Mouse (Mus musculus) limb, embryonic 11.5 days (tissue): ENCODE measurements at regions not wholly inside any gene's neighbourhood (a gene's known extent, or its start where the extent isn't known, plus 50 kb on each side); places are given as distances from the start of the nearest gene placed in this dataset.
A peak's percentile ranks its signal among the peaks of the same experiment; 100 is the strongest.

ENCODE experiments used
- ATAC-seq: fragments of 200-750 bp; cut with Nextera tagmentation; 2 replicates; pipeline ENCODE4 v1.8.0; 2017; ENCODE audit warnings: low read depth; ENCODE audit not compliant: insufficient number of reproducible peaks, low FRiP score, low TSS enrichment
- DNase-seq: peaks from one replicate; pipeline ENCODE4 v3.0.0-alpha.2; 2015; ENCODE audit warnings: low spot score
- H3K27ac ChIP-seq: fragments of 300-500 bp; sonication (generic); replicated peaks from 2 replicates; pipeline ENCODE4 v1.5.1; 2014; ENCODE audit warnings: low read depth, mild to moderate bottlenecking, low read length
- H3K27me3 ChIP-seq: fragments of 300-500 bp; sonication (generic); 2 replicates; pipeline ENCODE4 v1.6.1; 2014; ENCODE audit warnings: mild to moderate bottlenecking, low read length, mixed read lengths; ENCODE audit not compliant: control insufficient read depth, insufficient read depth
- H3K36me3 ChIP-seq: fragments of 300-500 bp; sonication (generic); 2 replicates; pipeline ENCODE4 v1.6.1; 2014; ENCODE audit warnings: mild to moderate bottlenecking, low read length, moderate library complexity, mixed read lengths; ENCODE audit not compliant: control insufficient read depth, insufficient read depth
- H3K4me1 ChIP-seq: fragments of 300-500 bp; sonication (generic); 2 replicates; pipeline ENCODE4 v1.6.1; 2014; ENCODE audit warnings: low read length, mixed read lengths; ENCODE audit not compliant: control insufficient read depth, insufficient read depth
- H3K4me2 ChIP-seq: fragments of 300-500 bp; sonication (generic); 2 replicates; pipeline ENCODE4 v1.6.1; 2014; ENCODE audit warnings: low read depth, mild to moderate bottlenecking, moderate library complexity; ENCODE audit not compliant: severe bottlenecking
- H3K4me3 ChIP-seq: fragments of 300-500 bp; sonication (generic); 2 replicates; pipeline ENCODE4 v1.5.1; 2014; ENCODE audit warnings: low read depth, low read length
- H3K9ac ChIP-seq: fragments of 300-500 bp; sonication (generic); 2 replicates; pipeline ENCODE4 v1.6.1; 2014; ENCODE audit warnings: mild to moderate bottlenecking, low read length
- H3K9me3 ChIP-seq: fragments of 300-500 bp; sonication (generic); 2 replicates; pipeline ENCODE4 v1.6.1; 2016; ENCODE audit warnings: low read length; ENCODE audit not compliant: control insufficient read depth
- WGBS: fragments of 180-500 bp; shearing (Covaris S2); extraction: QIAGEN DNeasy Blood & Tissue Kit; methylation state at CpG from one replicate; pipeline ENCODE4 v1.1.7; 2014; 5-methylcytosine and 5-hydroxymethylcytosine counted together

DNA sequence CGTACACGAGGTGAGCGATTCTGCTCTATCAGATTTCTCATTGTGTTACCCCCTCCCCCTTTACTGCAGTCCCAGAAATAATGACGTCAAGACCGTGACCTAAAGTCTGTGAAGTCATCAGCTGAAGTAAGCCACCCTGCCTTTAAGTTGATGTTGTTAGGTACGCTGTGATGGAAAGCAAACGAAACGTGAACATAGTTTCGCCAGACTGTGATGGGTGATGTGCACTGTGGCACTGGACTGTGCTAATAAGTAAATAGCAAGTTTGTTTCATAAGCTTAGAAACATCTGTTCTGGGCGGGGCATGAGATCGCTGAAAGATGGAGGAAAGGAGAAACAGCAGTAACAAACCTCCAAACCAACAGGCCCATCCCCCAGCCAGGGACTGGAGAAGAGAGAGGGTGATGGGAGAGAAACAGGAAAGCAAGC is 64.0 kb upstream of the Rap1b start:
- Histone ChIP-seq H3K9me3 (no peaks in the 10 kb centered on the region), H3K4me2 (no peak overlapping the region), H3K4me3 (no peak overlapping the region), H3K27me3 (no peaks in the 10 kb centered on the region), H3K9ac (no peak overlapping the region), H3K4me1 (peaks cover 7% of the 10 kb centered on the region; the same call in 1 of the 2 replicates), H3K36me3 (no peaks in the 10 kb centered on the region), H3K27ac (no peak overlapping the region)
- ATAC-seq (peak; percentile 41; the same call in 1 of the 2 replicates), DNase-seq (peak; percentile 35)
- WGBS: 62% methylated on average over 11 of the region's 11 CpGs

DNA sequence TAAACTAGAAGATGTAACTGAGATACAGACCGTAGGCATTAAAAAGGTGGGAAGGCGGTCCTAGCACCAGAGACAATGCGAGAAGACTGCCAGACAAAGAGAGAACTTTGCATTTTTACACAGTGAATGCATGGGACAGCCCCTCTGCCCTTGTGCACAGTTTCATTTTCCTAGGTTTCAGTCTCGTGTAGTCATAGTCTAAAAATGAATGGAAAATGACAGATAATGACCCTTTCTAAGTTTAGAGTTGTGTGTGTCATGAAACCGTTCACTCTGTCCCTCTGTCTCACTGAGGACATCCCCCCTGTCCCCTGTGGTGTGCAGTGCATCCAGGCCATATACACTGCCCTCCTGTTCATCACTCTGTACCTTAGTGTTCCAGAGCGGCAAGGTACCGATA is 64.6 kb upstream of the Rap1b start:
- H3K4me3 ChIP-seq: no peak overlapping the region
- no peak overlapping the region for H3K9ac ChIP-seq
- H3K4me1 ChIP-seq: peaks cover 7% of the 10 kb centered on the region; the same call in 1 of the 2 replicates
- ATAC-seq: no peak
- H3K9me3 ChIP-seq: no peaks in the 10 kb centered on the region
- no peaks in the 10 kb centered on the region for H3K27me3 ChIP-seq
- no peak overlapping the region for H3K27ac ChIP-seq
- DNase-seq: no peak
- WGBS: 90% methylated on average over 7 of the region's 7 CpGs
- no peaks in the 10 kb centered on the region for H3K36me3 ChIP-seq
- no peak overlapping the region for H3K4me2 ChIP-seq

- H3K4me3 ChIP-seq: no peak overlapping the region
- H3K9ac ChIP-seq: no peak overlapping the region
- H3K9me3 ChIP-seq: no peaks in the 10 kb centered on the region
- H3K36me3 ChIP-seq: no peaks in the 10 kb centered on the region
- H3K27me3 ChIP-seq: no peaks in the 10 kb centered on the region
- no peaks in the 10 kb centered on the region; the same call in 1 of the 2 replicates for H3K4me1 ChIP-seq
- H3K4me2 ChIP-seq: no peak overlapping the region
- ATAC-seq: no peak
- no peak for DNase-seq
- 88% methylated on average over 4 of the region's 4 CpGs for WGBS
- H3K27ac ChIP-seq: no peak overlapping the region
These were observed 69.3 kb upstream of the Rap1b start for GRCm38 (mm10) chr10:117915011-117915735.

DNA sequence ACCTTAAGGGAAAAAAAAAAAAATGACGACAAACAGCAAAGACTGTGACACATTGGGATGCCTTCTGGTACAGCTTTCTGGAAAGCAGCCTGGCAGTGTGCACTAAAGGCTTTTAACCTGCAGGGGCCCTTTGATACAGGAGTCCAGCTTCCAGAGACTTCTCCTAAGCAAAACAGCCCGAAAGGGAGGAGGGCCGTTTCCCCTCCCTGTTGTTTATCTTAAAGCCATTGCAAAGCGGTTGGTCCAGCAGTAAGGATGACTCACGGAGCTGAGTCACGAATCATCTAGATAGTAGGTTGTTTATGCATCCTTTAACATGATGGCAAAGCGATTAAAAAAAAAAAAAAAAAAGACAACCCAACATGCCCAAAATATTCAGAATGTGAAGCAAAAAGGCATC is 70.4 kb upstream of the Rap1b start:
- Histone ChIP-seq H3K4me3 (no peak overlapping the region), H3K9ac (no peak overlapping the region), H3K9me3 (no peaks in the 10 kb centered on the region), H3K4me1 (no peaks in the 10 kb centered on the region), H3K27me3 (no peaks in the 10 kb centered on the region), H3K4me2 (no peak overlapping the region), H3K36me3 (no peaks in the 10 kb centered on the region), H3K27ac (no peak overlapping the region)
- 36% methylated on average over 7 of the region's 7 CpGs for WGBS
- no peak for ATAC-seq
- no peak for DNase-seq

GRCm38 (mm10) chr10:117917870-117918269 is 72.0 kb upstream of the Rap1b start:
- 73% methylated on average over 2 of the region's 2 CpGs for WGBS
- Histone ChIP-seq H3K27me3 (no peaks in the 10 kb centered on the region), H3K36me3 (no peaks in the 10 kb centered on the region), H3K27ac (no peak overlapping the region), H3K9ac (no peak overlapping the region), H3K4me2 (no peak overlapping the region), H3K9me3 (no peaks in the 10 kb centered on the region), H3K4me3 (no peak overlapping the region), H3K4me1 (no peaks in the 10 kb centered on the region)
- DNase-seq (no peak), ATAC-seq (no peak)

DNA sequence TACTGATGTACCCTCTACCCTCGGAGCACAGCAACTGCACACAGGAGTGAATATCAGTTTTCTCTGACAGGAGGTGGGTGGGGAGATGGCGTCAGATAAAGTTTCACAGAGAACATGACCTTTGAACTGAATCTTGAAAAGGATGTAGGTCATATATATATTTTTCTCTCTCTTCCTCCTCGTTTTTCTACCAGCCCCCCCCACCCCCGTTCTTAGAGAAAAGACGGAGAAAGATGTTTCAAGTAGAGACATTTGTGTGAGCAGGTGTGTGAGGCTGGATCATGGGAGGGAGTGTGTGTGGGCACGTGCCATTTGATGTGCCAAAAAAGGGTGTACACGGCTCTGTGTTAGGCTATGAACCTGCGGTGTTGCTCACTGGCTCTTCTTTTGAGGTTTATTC is 72.8 kb upstream of the Rap1b start:
- Histone ChIP-seq H3K36me3 (no peaks in the 10 kb centered on the region), H3K9ac (no peak overlapping the region), H3K27ac (no peak overlapping the region), H3K9me3 (no peaks in the 10 kb centered on the region), H3K4me2 (no peak overlapping the region), H3K4me1 (no peaks in the 10 kb centered on the region), H3K27me3 (no peaks in the 10 kb centered on the region), H3K4me3 (no peak overlapping the region)
- WGBS: 80% methylated on average over 8 of the region's 8 CpGs
- ATAC-seq (no peak), DNase-seq (no peak)

GRCm38 (mm10) chr10:117919186-117919941 is 73.5 kb upstream of the Rap1b start:
- ATAC-seq (no peak), DNase-seq (no peak)
- Histone ChIP-seq H3K4me3 (no peak overlapping the region), H3K27me3 (no peaks in the 10 kb centered on the region), H3K36me3 (no peaks in the 10 kb centered on the region), H3K4me2 (no peak overlapping the region), H3K4me1 (no peaks in the 10 kb centered on the region), H3K9me3 (no peaks in the 10 kb centered on the region), H3K27ac (no peak overlapping the region), H3K9ac (no peak overlapping the region)
- WGBS: 88% methylated on average over 7 of the region's 7 CpGs

DNA sequence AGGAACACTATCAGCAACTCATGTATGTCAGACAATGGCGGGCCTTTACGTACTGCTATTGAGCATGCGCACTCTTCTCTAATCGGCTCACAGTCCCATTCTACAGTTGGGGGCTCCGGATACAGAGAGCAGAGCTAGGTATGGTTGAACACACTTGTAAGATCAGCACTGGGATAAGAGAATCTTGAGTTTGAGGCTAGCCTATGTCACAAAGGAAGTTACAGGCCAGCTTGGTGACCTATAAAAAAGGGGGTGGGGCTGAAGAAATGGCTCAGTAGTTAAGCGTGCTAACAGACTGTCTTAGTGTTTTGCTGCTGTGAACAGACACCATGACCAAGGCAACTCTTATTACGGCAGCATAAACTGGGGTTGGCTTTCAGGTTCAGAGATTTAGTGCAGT is 79.4 kb upstream of the Rap1b start:
- Histone ChIP-seq H3K27me3 (no peaks in the 10 kb centered on the region), H3K4me2 (no peak overlapping the region), H3K27ac (no peak overlapping the region), H3K4me1 (no peaks in the 10 kb centered on the region), H3K9me3 (no peaks in the 10 kb centered on the region), H3K36me3 (no peaks in the 10 kb centered on the region), H3K4me3 (no peak overlapping the region), H3K9ac (no peak overlapping the region)
- WGBS: 96% methylated on average over 7 of the region's 7 CpGs
- no peak for ATAC-seq
- no peak for DNase-seq
